Mouse (Mus musculus) adrenal gland, adult (tissue): ENCODE results near the gene Scrn2.

ENCODE experiments used
- DNase-seq, 2 experiments: peaks; one replicate each; pipeline ENCODE4 v3.0.0; 2022 to 2023; ENCODE audit warnings: low spot score in 1 of 2; ENCODE audit not compliant: inconsistent age in 2 of 2

Scrn2 gene

DNA sequence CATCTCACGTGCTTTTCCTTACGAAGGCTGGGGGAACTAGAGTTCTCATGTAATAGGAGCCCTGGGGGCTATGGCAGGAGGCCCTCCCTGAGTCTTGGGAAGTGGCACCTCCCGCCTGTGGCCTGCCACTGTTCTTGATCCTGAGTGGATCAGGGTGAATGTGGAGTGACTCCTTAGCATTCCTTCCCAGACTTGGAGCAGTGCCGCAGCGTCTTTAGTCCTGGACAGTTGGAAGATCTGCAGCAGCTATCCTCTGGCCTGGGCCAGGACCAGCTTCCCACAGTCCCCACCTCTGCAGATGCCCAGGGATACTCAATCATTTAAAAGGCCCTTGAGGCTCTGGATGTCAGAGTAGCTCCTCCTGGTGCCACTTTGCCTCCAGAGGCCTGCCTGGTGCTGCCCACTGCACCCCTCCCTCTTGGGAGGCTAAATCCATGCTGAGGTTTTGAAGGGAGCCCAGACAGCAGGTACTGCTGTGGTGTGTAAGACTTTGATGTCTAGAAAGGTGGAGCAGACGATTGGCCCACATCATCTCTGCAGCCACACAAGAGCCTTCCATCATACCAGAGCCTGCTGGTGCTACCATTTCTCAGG lies 19.9 kb downstream of the Scrn2 start:
- DNase-seq = peak in 1 of 2 experiments; percentile 46

- DNase-seq = peak; percentile 86 to 90
Observed at GRCm38 (mm10) chr11:97050216-97050943, 20.6 kb downstream of the Scrn2 start, which contains the start of gene Osbpl7. Osbpl7 (plus strand) TSS chr11:97050628.

GRCm38 (mm10) chr11:97050944-97051586 lies 21.3 kb downstream of the Scrn2 start:
- DNase-seq = no peak

- peak in 1 of 2 experiments; percentile 68 for DNase-seq
Observed at GRCm38 (mm10) chr11:97052219-97052646, 22.5 kb downstream of the Scrn2 start.

DNA sequence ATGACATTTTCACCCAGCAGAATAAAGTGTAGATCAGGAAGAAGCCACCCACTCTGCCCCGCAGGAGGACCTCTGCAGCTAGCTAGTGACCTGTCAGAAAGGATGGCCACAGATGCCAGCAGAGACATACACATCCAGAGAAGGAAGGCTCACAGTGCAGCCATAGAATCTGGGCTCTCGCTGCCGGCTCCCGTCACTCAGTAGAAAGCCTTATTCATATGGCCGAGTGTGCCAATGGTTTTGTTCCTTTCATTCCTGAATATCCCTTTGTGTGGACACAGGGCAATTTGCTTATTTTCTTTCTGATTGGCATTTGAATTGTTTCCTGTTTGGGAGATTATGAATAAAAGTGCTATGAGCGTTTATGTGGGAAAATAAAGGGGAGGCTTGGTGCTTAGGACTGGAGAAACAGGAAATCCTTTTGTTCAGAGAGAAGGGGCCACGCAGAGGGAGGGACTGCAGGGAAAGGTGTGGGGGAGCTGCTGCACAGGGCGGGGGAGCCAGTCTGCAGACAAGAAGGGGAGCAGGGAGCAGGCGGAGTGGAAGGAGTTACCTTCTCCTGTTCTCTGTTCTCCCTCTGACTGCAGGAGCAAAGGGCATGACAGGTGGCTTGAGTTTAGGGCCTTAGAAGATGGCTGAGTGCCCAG lies 33.7 kb downstream of the Scrn2 start:
- DNase-seq = no peak

DNA sequence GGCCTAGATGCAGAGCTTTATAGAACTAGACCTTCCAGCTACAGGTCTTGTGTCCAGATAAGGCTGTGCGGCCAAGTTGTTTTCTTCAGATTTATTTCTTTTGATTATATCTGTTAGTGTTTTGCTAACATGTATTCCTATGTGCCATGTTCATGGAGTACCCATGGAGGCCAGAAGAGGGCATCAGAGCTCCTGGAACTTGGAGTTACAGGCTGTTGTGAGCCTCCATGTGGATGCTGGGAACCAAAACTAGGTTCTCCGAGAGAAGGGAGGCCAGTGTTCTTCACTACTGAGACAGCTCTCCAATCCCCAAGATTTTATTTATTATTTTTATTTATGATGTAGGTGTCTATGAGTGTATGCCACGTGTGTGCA lies 34.2 kb downstream of the Scrn2 start:
- peak in 1 of 2 experiments; percentile 28 for DNase-seq

DNA sequence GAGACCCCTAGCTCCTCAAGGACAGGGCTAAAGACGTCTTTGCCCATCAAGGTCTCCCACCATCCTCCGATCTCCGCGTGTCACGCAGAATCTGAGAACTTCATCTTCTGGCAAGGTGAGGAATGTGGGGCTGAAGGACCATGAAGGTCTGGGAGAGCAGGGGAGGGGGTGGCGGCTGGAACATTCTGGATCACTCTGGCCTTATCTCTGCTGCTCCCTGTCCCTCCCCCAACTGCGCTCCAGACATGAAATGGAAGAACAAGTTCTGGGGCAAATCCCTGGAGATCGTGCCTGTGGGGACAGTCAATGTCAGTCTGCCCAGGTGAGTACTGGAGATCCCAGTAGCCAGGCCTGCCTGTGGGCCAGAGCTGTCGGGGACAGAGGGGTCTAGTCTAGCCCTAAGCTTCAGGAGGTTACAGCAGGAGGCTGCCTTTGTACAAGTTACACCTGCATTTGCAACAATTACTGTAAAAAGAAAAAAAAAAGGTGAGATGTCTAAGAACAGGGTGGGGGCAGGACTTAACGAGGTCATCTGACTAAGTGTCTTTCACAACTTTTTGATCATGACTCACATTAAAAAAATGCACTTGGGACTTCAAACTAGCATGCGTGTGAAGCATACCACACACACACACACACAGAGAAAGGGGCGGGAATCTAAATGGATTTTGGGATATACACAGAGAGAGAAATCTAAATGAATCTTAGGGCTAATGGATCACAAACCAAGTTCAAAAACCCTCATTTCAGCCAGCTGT lies 36.0 kb downstream of the Scrn2 start:
- DNase-seq = peak in 1 of 2 experiments; percentile 59

DNA sequence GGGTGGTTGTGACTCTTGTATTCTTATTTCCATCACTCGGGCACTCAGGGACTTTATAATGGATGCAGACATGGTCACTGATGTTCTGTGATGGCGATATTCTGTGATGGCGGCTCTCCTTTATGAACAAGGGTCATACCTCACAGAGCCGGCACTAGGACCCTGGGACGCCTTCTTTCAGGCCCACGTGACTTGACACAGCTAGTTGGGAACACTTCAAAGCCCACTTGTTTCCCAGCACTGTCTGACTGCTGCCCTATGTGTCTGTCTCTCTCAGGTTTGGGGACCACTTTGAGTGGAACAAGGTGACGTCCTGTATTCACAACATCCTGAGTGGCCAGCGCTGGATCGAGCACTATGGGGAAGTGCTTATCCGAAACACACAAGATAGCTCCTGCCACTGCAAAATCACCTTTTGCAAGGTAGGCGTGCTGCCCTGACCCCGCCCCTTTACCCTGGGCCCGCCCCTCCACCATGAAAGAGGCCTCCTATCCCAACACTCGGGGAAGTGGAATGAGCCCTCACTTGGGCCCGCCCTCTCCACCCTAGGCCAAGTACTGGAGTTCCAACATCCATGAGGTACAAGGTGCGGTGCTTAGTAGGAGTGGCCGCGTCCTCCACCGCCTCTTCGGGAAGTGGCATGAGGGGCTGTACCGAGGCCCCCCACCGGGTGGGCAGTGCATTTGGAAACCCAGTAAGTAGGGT lies 37.1 kb downstream of the Scrn2 start:
- DNase-seq = peak in 1 of 2 experiments; percentile 16

GRCm38 (mm10) chr11:97069333-97069732 lies 39.6 kb downstream of the Scrn2 start:
- DNase-seq = peak in 1 of 2 experiments; percentile 17

DNA sequence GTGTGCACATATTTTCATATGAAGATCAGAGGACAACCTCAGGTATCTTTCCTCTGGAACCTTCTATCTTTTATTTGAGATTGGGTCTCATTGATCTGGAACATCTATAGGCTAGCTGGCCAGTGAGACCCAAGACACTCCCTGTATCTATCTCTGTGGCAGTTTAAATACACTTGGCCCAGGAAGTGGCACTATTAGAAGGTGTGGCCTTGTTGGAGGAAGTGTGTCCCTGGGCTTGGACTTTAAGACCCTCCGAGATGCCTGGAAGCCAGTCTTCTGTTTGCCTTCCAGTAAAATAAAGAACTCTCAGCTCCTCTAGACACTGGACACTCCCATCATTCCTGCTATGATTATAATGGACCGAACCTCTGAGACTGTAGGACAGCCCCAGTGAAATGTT lies 40.0 kb downstream of the Scrn2 start:
- peak in 1 of 2 experiments; percentile 14 for DNase-seq

DNA sequence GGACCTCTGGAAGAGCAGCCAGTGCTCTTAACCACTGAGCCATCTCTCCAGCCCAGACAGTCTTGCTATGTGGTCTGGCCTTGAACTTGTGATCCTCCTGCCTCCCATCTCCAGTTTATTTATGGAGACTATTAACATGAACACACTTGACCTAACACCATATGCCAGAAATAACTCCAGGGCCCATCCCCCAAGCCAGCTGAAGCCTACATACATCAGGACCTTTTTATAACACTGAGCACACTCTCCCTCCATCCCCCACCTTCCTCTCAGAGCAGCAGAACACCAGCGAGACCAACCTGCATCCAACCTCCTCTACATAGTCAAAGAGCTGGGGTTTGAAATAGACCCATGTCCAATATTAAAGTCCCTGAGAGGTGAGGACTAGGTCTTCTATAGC lies 41.4 kb downstream of the Scrn2 start:
- DNase-seq = peak in 1 of 2 experiments; percentile 16

GRCm38 (mm10) chr11:97072533-97072932 lies 42.8 kb downstream of the Scrn2 start:
- peak in 1 of 2 experiments; percentile 77 for DNase-seq

DNA sequence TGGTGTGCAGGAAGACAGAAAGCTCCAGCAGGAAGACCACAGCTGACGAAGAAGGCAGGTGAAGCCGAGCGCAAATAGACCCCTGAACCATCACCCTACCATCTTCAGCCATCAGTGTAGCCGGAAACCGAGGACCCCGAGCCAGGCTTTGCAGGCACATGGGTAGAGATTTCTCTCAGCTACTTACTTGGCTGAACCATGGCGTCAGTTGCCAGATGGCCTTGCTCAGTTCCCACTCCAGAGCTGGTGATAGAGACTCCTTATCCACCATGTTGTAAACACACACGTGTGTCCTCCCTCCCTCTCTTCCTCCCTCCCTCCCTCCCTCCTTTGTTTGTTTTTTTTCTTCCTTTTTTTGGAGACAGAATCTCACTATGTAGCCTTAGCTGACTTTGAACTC lies 44.5 kb downstream of the Scrn2 start:
- peak in 1 of 2 experiments; percentile 14 for DNase-seq

- no peak for DNase-seq
Observed at GRCm38 (mm10) chr11:97078751-97079150, 49.0 kb downstream of the Scrn2 start.

- no peak for DNase-seq
Observed at GRCm38 (mm10) chr11:97080291-97080690, 50.6 kb downstream of the Scrn2 start.

DNA sequence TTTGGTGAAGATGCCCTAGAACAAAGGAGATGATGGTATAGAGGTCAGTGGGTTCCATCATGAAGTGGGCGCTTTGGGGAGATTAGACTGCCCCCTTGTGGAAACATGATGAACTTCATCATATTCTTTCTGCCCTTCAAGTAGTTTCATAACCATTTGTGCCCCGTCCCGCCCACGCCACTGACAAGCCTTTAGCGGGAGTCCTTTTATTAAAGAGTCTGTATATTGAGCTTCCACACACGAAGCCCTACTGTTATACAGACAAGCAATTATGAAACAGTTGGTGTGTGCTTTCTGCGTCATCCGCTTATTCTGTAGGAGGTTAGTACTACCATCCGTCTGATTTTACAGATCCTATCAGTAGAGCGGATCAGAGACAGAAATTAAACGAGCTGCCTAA lies 53.2 kb downstream of the Scrn2 start:
- peak; percentile 58 to 85 for DNase-seq
